Mouse (Mus musculus): ENCODE data around the gene 4921504E06Rik.

DNA sequence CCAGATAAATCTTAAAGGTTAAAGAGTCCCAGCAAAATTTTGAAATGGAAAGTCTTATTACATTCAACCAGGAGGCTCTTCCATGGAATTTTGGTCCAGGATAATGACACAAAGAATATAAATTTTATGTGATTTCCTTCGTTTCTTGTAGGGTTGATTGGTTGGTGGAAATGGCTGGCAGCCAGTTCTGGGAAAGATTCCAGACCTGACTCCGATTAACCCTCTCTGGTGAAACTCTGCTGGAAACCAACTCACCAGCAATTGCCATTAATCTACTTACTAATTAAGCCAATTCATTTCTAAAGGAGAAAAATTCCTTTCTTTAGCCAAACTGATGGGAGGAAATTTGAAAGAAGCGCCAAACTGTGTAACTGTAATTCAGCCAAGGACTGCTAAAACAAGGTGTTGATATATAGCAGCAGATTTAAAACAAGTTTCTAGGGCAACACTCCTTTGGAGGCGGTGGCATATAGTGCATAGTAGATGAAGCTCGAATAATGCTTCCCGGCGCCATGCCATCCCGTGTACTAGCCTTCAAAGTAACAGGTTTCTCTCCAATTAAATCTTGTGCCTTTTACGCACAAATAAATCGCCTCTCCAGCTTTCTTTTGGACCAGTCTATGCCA, 97.7 kb downstream of the 4921504E06Rik start:
- TF ChIP-seq CTCF (IDR thresholded peaks at IDR 0.05; ENCODE audit: control insufficient read depth, insufficient read depth, low read length) (no peak), POLR2A (IDR thresholded peaks at IDR 0.05; ENCODE audit: borderline replicate concordance, control insufficient read depth, low read depth, low read length) (no peak)
